Mouse (Mus musculus) heart, postnatal 0 days (tissue): ENCODE measurements at regions not wholly inside any gene's neighbourhood (a gene's known extent, or its start where the extent isn't known, plus 50 kb on each side); places are given as distances from the start of the nearest gene placed in this dataset.

ENCODE experiments used
- ATAC-seq: fragments of 200-750 bp; cut with Nextera tagmentation; 2 replicates; pipeline ENCODE4 v1.8.0; 2017; ENCODE audit warnings: low read depth, moderate number of reproducible peaks, moderate library complexity; ENCODE audit not compliant: insufficient read depth
- DNase-seq: peaks from one replicate; pipeline ENCODE4 v3.0.0-alpha.2; 2016; ENCODE audit warnings: low spot score
- H3K27ac ChIP-seq: fragments of 300-500 bp; sonication (generic); 2 replicates; pipeline ENCODE4 v1.5.1; 2014; ENCODE audit warnings: low read depth, mild to moderate bottlenecking
- H3K27me3 ChIP-seq: fragments of 300-500 bp; sonication (generic); 2 replicates; pipeline ENCODE4 v1.6.1; 2014; ENCODE audit warnings: low read length, mixed read lengths; ENCODE audit not compliant: control insufficient read depth, insufficient read depth
- H3K36me3 ChIP-seq: fragments of 300-500 bp; sonication (generic); replicated peaks from 2 replicates; pipeline ENCODE4 v1.6.1; 2014; ENCODE audit warnings: low read length, mixed read lengths; ENCODE audit not compliant: control insufficient read depth, insufficient read depth
- H3K4me1 ChIP-seq: fragments of 300-500 bp; sonication (generic); 2 replicates; pipeline ENCODE4 v1.6.1; 2014; ENCODE audit warnings: antibody characterized with exemption; ENCODE audit not compliant: control insufficient read depth, insufficient read depth
- H3K4me2 ChIP-seq: fragments of 300-500 bp; sonication (generic); 2 replicates; pipeline ENCODE4 v1.6.1; 2014; ENCODE audit warnings: low read depth, mild to moderate bottlenecking, low read length, moderate library complexity
- H3K4me3 ChIP-seq: fragments of 300-500 bp; sonication (generic); 2 replicates; pipeline ENCODE4 v1.5.1; 2014; ENCODE audit warnings: low read depth, low read length
- H3K9ac ChIP-seq: fragments of 300-500 bp; sonication (generic); replicated peaks from 2 replicates; pipeline ENCODE4 v1.6.1; 2014; ENCODE audit warnings: low read depth, low read length, mixed read lengths
- H3K9me3 ChIP-seq: fragments of 300-500 bp; sonication (generic); replicated peaks from 2 replicates; pipeline ENCODE4 v1.6.1; 2016; ENCODE audit warnings: low read length; ENCODE audit not compliant: control insufficient read depth
- CTCF ChIP-seq: IDR thresholded peaks from 2 replicates; pipeline ENCODE4 v1.5.1; 2016; ENCODE audit warnings: antibody characterized with exemption, control low read depth, low read depth
- EP300 ChIP-seq: IDR thresholded peaks from 2 replicates; pipeline ENCODE4 v1.6.1; 2016; ENCODE audit warnings: antibody characterized with exemption, low read depth
- WGBS: fragments of 180-500 bp; shearing (Covaris S2); extraction: QIAGEN DNeasy Blood & Tissue Kit; methylation state at CpG from one replicate; pipeline ENCODE4 v1.1.7; 2014; 5-methylcytosine and 5-hydroxymethylcytosine counted together

GRCm38 (mm10) chr13:6802243-6803157 lies 153.9 kb upstream of the Pfkp start:
- WGBS, result 54% methylated on average over 5 of the region's 5 CpGs
- H3K9ac ChIP-seq, result no peak overlapping the region
- H3K4me1 ChIP-seq, result no peaks in the 10 kb centered on the region
- no peak overlapping the region for H3K4me3 ChIP-seq
- no peak for DNase-seq
- H3K9me3 ChIP-seq, result no peaks in the 10 kb centered on the region
- no peak overlapping the region for H3K4me2 ChIP-seq
- TF ChIP-seq EP300, result no peak
- no peak overlapping the region for H3K27ac ChIP-seq
- H3K27me3 ChIP-seq, result no peaks in the 10 kb centered on the region
- H3K36me3 ChIP-seq, result no peaks in the 10 kb centered on the region
- no peak for ATAC-seq

DNA sequence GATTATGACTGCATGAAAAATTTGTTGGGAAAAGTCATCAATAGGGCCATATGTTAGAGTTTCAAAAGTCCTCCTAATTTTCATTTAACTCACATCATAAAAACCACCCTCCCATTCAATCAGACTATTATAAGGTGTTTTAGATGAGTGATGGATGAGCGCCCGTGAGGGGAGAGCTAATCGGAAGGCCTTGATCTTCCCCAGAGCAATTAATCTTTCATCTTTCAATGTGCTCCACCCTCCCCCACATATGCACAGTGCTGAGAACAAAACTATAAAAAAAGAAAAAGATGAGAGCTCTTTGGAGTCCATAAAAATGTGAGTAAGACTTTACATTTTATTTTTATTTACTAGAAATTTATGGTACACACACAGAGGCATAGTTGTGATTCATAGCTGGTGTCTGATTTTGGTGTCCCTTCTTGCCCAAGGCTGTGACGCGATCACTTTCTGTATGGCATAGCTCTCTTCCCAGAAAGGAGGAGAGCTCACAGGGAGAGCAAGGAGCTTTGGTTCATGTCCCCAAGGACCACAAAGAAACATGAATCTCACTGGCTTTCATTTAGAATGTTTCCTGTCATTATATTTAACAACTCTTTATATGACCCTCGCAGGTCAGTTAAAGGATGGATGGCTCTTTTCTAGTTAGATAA lies 119.5 kb upstream of the Pfkp start:
- H3K9me3 ChIP-seq, result no peaks in the 10 kb centered on the region
- no peaks in the 10 kb centered on the region for H3K4me1 ChIP-seq
- TF ChIP-seq CTCF (no peak), EP300 (no peak)
- H3K27me3 ChIP-seq, result no peaks in the 10 kb centered on the region
- H3K36me3 ChIP-seq, result no peaks in the 10 kb centered on the region
- 85% methylated on average over 6 of the region's 6 CpGs for WGBS
- no peak overlapping the region for H3K4me2 ChIP-seq
- DNase-seq (no peak), ATAC-seq (no peak)
- H3K9ac ChIP-seq, result no peak overlapping the region
- H3K4me3 ChIP-seq, result no peak overlapping the region
- H3K27ac ChIP-seq, result no peak overlapping the region

DNA sequence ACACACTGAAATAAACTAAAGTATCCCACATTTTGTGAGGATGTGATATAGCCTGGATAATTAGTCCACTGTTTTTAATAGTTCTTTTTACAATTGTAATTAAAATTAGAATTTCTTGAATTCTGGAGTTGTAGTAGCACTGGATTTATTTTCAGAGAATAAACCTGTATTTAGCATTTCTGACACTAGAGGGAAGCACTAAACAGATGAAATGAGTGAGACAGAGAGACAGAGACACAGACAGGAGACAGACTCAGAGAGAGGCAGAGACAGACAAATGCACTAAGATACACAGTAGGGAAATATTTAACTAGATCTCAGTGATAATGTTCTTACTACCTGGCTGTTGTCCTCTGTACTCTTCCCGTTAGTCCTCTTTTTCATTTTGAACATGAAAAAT lies 108.6 kb upstream of the Pfkp start:
- ATAC-seq (no peak), DNase-seq (no peak)
- Histone ChIP-seq H3K4me3 (no peak overlapping the region), H3K9ac (no peak overlapping the region), H3K27ac (no peak overlapping the region), H3K27me3 (no peaks in the 10 kb centered on the region), H3K36me3 (no peaks in the 10 kb centered on the region), H3K4me2 (no peak overlapping the region), H3K4me1 (no peaks in the 10 kb centered on the region), H3K9me3 (no peaks in the 10 kb centered on the region)
- TF ChIP-seq CTCF (peak; percentile 49), EP300 (no peak)
- 80% methylated on average over 1 of the region's 1 CpGs for WGBS

DNA sequence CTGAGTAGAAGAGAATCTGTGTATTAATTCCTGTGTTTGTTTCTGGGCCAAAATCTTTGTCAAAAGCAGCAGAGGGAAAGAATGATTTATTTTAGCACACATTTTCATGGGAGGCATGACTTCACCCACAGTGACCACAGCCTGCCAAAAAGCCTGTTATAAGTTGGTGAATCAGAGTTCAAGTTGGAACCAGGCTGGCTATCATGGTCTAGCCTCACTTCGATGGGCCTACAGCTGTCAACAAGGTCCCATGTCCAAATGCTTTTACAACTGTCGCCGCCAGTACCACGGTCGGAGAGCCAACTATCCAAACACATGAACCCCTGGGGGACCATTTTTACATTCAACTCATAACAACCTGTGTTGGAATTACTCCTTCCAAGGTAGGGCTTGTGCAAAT lies 103.0 kb upstream of the Pfkp start:
- Histone ChIP-seq H3K36me3 (no peaks in the 10 kb centered on the region), H3K27ac (no peak overlapping the region), H3K4me2 (no peak overlapping the region), H3K9ac (no peak overlapping the region), H3K9me3 (no peaks in the 10 kb centered on the region), H3K4me1 (no peaks in the 10 kb centered on the region), H3K4me3 (no peak overlapping the region), H3K27me3 (no peaks in the 10 kb centered on the region)
- ATAC-seq (no peak), DNase-seq (no peak)
- TF ChIP-seq CTCF, result no peak
- WGBS, result 73% methylated on average over 5 of the region's 5 CpGs

GRCm38 (mm10) chr13:6751149-6751548 lies 102.6 kb upstream of the Pfkp start:
- Histone ChIP-seq H3K4me2 (no peak overlapping the region), H3K9ac (no peak overlapping the region), H3K9me3 (no peaks in the 10 kb centered on the region), H3K27me3 (no peaks in the 10 kb centered on the region), H3K27ac (no peak overlapping the region), H3K4me1 (no peaks in the 10 kb centered on the region), H3K4me3 (no peak overlapping the region), H3K36me3 (no peaks in the 10 kb centered on the region)
- DNase-seq (no peak), ATAC-seq (no peak)
- 71% methylated on average over 1 of the region's 1 CpGs for WGBS
- no peak for TF ChIP-seq EP300
- no peak for TF ChIP-seq CTCF
